9 mouse cellular contexts compared by ENCODE assay signal in the genomic region with DNA sequence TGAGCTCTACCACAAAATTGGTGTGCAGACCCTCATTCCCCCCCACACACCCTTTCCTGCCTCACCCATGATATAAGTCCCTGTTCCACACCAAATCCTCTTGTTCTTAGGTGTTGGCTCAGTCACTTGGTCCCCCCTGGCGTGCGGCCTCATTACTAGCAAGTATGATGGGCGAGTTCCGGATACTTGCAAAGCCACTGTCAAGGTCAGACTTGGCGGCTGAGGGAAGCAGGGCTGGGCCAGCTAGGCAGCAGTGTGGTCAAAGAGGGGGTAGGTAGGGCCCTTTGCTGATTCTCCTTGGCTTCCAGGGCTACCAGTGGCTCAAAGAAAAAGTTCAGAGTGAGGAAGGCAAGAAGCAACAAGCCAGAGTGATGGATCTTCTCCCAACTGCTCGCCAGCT. TPM values are rescaled to one million over a fixed set of nuclear protein-coding genes. Genes with fewer than 3 reads are reported as not detected.
DNase-seq lines count a peak whose midpoint lies in the region; ATAC-seq lines count a peak whose summit lies in the region.
"Had no signal": no experiment of that assay in that cellular context is flagged by ENCODE, and none has a peak within 500 bp of the region (broad histone marks: within the 10 kb centered on the region; RNA-seq: fewer than 3 reads in every experiment).

No protein-coding gene starts in this region.

- H3K4me2 ChIP-seq in kidney, embryonic 15.5 days, result peak overlapping the region; percentile 81
- peak overlapping the region; percentile 62 for H3K4me2 ChIP-seq in forebrain, embryonic 15.5 days (replicated peaks)
- H3K4me2 ChIP-seq in midbrain, embryonic 13.5 days (replicated peaks), result peak overlapping the region; percentile 66

- no peaks in the 10 kb centered on the region for H3K36me3 ChIP-seq in kidney, embryonic 15.5 days
- no peaks in the 10 kb centered on the region for H3K36me3 ChIP-seq in forebrain, embryonic 15.5 days
- no peaks in the 10 kb centered on the region for H3K36me3 ChIP-seq in midbrain, embryonic 13.5 days

- peak overlapping the region; percentile 57 for H3K4me3 ChIP-seq in kidney, embryonic 15.5 days (replicated peaks)
- 0 out of 2 replicates have a peak overlapping the region, but pooled peaks have one; percentile 47 for H3K4me3 ChIP-seq in forebrain, embryonic 15.5 days
- H3K4me3 ChIP-seq in midbrain, embryonic 13.5 days (replicated peaks), result peak overlapping the region; percentile 41

- H3K9ac ChIP-seq in kidney, embryonic 15.5 days, result no peak overlapping the region
- no peak overlapping the region for H3K9ac ChIP-seq in forebrain, embryonic 15.5 days (replicated peaks)
- peak overlapping the region; percentile 71; the same call in 1 of the 2 replicates for H3K9ac ChIP-seq in midbrain, embryonic 13.5 days (replicated peaks)

- DNase-seq in kidney, postnatal 14 days, result no peak
- DNase-seq in adrenal gland, postnatal 25 days, result peak; percentile 23
- DNase-seq in right cerebral cortex, postnatal 36 days (ENCODE audit: low spot score in 2 of 2), result no peak
- no peak for DNase-seq in right cerebral cortex, adult 2 months (ENCODE audit: low spot score in 2 of 2)
- DNase-seq in urinary bladder, postnatal 4 days (ENCODE audit: low spot score in 2 of 2), result no peak
- DNase-seq: gastrocnemius, postnatal 10 days had no signal

- no peaks in the 10 kb centered on the region for H3K9me3 ChIP-seq in kidney, embryonic 15.5 days (replicated peaks)
- no peaks in the 10 kb centered on the region for H3K9me3 ChIP-seq in forebrain, embryonic 15.5 days
- H3K9me3 ChIP-seq in midbrain, embryonic 13.5 days, result no peaks in the 10 kb centered on the region

- ATAC-seq in kidney, embryonic 15.5 days (replicated peaks; ENCODE audit: low FRiP score), result no peak
- ATAC-seq in forebrain, embryonic 15.5 days (replicated peaks), result no peak
- ATAC-seq in midbrain, embryonic 13.5 days, result no peak

- 0 out of 2 replicates have a peak overlapping the region, but pooled peaks have one; percentile 89 for H3K27ac ChIP-seq in kidney, embryonic 15.5 days
- H3K27ac ChIP-seq in forebrain, embryonic 15.5 days (replicated peaks), result peak overlapping the region; percentile 74; the same call in 1 of the 2 replicates
- H3K27ac ChIP-seq in midbrain, embryonic 13.5 days, result 0 out of 2 replicates have a peak overlapping the region, but pooled peaks have one; percentile 44

- H3K4me1 ChIP-seq in kidney, embryonic 15.5 days, result peaks cover 45% of the 10 kb centered on the region
- H3K4me1 ChIP-seq in forebrain, embryonic 15.5 days, result peaks cover 27% of the 10 kb centered on the region
- H3K4me1 ChIP-seq in midbrain, embryonic 13.5 days (replicated peaks), result peaks cover 29% of the 10 kb centered on the region

- H3K27me3 ChIP-seq in kidney, embryonic 15.5 days, result peaks cover 25% of the 10 kb centered on the region
- H3K27me3 ChIP-seq in forebrain, embryonic 15.5 days, result peaks cover 6% of the 10 kb centered on the region; the same call in 1 of the 2 replicates
- H3K27me3 ChIP-seq in midbrain, embryonic 13.5 days, result peaks cover 33% of the 10 kb centered on the region

- 82% methylated on average over 6 of the region's 6 CpGs for WGBS in kidney, embryonic 15.5 days
- WGBS in forebrain, embryonic 15.5 days, result 90% methylated on average over 6 of the region's 6 CpGs
- WGBS in midbrain, embryonic 13.5 days, result 94% methylated on average over 6 of the region's 6 CpGs

RNA-seq across cellular contexts. Expression of a gene that starts 5.1 kb away (rescaled TPM):
- polyA plus RNA-seq in kidney, embryonic 15.5 days (2015; fragmentation: Nextera tagmentation; extraction: Ambion mirVana), result 2.9 and 3.5 TPM in 2 replicates
- 7.3 and 9.7 TPM in 2 replicates for total RNA-seq in adrenal gland, postnatal 25 days (2021)
- polyA plus RNA-seq in forebrain, embryonic 15.5 days (2015; fragmentation: Nextera tagmentation; extraction: Ambion mirVana), result 5.1 and 6.2 TPM in 2 replicates
- 3.9 and 4.9 TPM in 2 replicates for polyA plus RNA-seq in midbrain, embryonic 13.5 days (2015; fragmentation: Nextera tagmentation; extraction: Ambion mirVana)

RNA-seq across cellular contexts. Expression of a gene that starts 7.4 kb away (rescaled TPM):
- 152 and 160 TPM in 2 replicates for polyA plus RNA-seq in kidney, embryonic 15.5 days (2015; fragmentation: Nextera tagmentation; extraction: Ambion mirVana)
- total RNA-seq in adrenal gland, postnatal 25 days (2021), result 80.8 and 86.2 TPM in 2 replicates
- polyA plus RNA-seq in forebrain, embryonic 15.5 days (2015; fragmentation: Nextera tagmentation; extraction: Ambion mirVana), result 166 and 170 TPM in 2 replicates
- polyA plus RNA-seq in midbrain, embryonic 13.5 days (2015; fragmentation: Nextera tagmentation; extraction: Ambion mirVana), result 221 and 223 TPM in 2 replicates

RNA-seq across cellular contexts. Expression of a gene that starts 7.6 kb away (rescaled TPM):
- 23.0 and 23.9 TPM in 2 replicates for polyA plus RNA-seq in kidney, embryonic 15.5 days (2015; fragmentation: Nextera tagmentation; extraction: Ambion mirVana)
- total RNA-seq in adrenal gland, postnatal 25 days (2021), result 10.3 and 13.3 TPM in 2 replicates
- polyA plus RNA-seq in forebrain, embryonic 15.5 days (2015; fragmentation: Nextera tagmentation; extraction: Ambion mirVana), result 32.0 and 32.4 TPM in 2 replicates
- 29.8 and 30.8 TPM in 2 replicates for polyA plus RNA-seq in midbrain, embryonic 13.5 days (2015; fragmentation: Nextera tagmentation; extraction: Ambion mirVana)

RNA-seq across cellular contexts. Expression of a gene that starts 9.1 kb away (rescaled TPM):
- polyA plus RNA-seq in kidney, embryonic 15.5 days (2015; fragmentation: Nextera tagmentation; extraction: Ambion mirVana), result 16.6 and 17.1 TPM in 2 replicates
- total RNA-seq in adrenal gland, postnatal 25 days (2021), result 6.8 and 7.7 TPM in 2 replicates
- polyA plus RNA-seq in forebrain, embryonic 15.5 days (2015; fragmentation: Nextera tagmentation; extraction: Ambion mirVana), result 115 and 127 TPM in 2 replicates
- polyA plus RNA-seq in midbrain, embryonic 13.5 days (2015; fragmentation: Nextera tagmentation; extraction: Ambion mirVana), result 146 and 155 TPM in 2 replicates

RNA-seq across cellular contexts. Expression of a gene that starts 38.1 kb away (rescaled TPM):
- 54.8 and 62.8 TPM in 2 replicates for polyA plus RNA-seq in kidney, embryonic 15.5 days (2015; fragmentation: Nextera tagmentation; extraction: Ambion mirVana)
- 105 and 111 TPM in 2 replicates for total RNA-seq in adrenal gland, postnatal 25 days (2021)
- polyA plus RNA-seq in forebrain, embryonic 15.5 days (2015; fragmentation: Nextera tagmentation; extraction: Ambion mirVana), result 127 and 138 TPM in 2 replicates
- 83.5 and 91.9 TPM in 2 replicates for polyA plus RNA-seq in midbrain, embryonic 13.5 days (2015; fragmentation: Nextera tagmentation; extraction: Ambion mirVana)
